Mouse (Mus musculus) splenic B cell, adult 2 months (primary cell): ENCODE data around the gene Best1.

Source experiments
- DNase-seq: peaks from one replicate; pipeline ENCODE4 v3.0.0-alpha.2; 2011; ENCODE audit warnings: low read depth, low spot score
- H3K27me3 ChIP-seq: 2 replicates; pipeline ENCODE4 v1.6.1; 2012; ENCODE audit warnings: mild to moderate bottlenecking, low read length, moderate library complexity, mixed read lengths; ENCODE audit not compliant: control insufficient read depth, poor library complexity, insufficient read depth, severe bottlenecking
- H3K36me3 ChIP-seq: 2 replicates; pipeline ENCODE4 v1.6.1; 2012; ENCODE audit warnings: mild to moderate bottlenecking, low read length, moderate library complexity, mixed read lengths; ENCODE audit not compliant: control insufficient read depth, poor library complexity, insufficient read depth, severe bottlenecking

Best1 gene

DNA sequence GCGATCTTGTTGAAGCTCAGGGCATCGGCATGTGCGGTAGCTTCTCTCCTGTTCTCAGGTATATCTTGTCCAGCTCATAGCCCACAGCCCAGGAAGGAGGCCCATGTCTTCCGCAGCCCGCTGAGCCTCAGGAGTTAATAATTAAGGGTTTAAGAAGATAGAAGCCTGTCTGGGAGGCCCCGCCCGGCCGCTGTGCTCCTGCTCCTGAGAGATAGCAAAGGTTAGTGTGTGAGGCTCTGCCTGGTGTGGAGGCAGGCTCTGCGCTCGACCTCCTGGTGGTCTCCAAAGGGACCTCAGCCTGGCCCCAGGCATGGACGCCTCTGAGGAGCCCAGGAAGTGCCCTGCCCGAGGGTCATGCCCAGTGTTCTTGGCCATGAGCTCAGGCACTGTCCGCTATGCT lies 13.4 kb upstream of the Best1 start:
- DNase-seq = no peak
- no peaks in the 10 kb centered on the region for H3K36me3 ChIP-seq
- no peaks in the 10 kb centered on the region for H3K27me3 ChIP-seq

GRCm38 (mm10) chr19:10013913-10014312 lies 12.5 kb upstream of the Best1 start:
- H3K27me3 ChIP-seq = no peaks in the 10 kb centered on the region
- DNase-seq = no peak
- H3K36me3 ChIP-seq = no peaks in the 10 kb centered on the region

GRCm38 (mm10) chr19:10013348-10013747 lies 11.9 kb upstream of the Best1 start:
- Histone ChIP-seq H3K27me3 (no peaks in the 10 kb centered on the region), H3K36me3 (no peaks in the 10 kb centered on the region)
- no peak for DNase-seq

- DNase-seq = no peak
- Histone ChIP-seq H3K27me3 (no peaks in the 10 kb centered on the region), H3K36me3 (no peaks in the 10 kb centered on the region)
These were observed 11.4 kb upstream of the Best1 start for GRCm38 (mm10) chr19:10012827-10013278.

- DNase-seq = no peak
- Histone ChIP-seq H3K27me3 (no peaks in the 10 kb centered on the region), H3K36me3 (no peaks in the 10 kb centered on the region)
These were observed 10.0 kb upstream of the Best1 start for GRCm38 (mm10) chr19:10011408-10011807.

DNA sequence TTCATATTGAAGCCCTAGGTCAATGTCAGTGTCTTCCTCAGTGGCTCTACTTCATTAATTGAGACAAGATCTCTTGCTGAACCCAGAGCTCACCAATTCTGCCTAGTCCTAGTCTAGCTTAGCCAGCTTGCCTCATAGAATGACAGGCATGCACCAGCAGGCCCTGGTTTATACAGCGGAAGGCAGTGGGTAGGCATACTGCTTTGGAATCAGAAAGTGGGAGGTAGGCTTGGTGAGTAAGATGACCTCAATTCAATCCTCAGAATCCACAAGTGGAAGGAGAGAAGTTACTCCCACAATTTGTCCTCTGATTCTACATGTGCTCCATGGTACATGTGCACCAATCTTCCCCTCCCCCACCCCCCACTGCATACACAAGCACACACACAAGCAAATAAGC lies 2.3 kb upstream of the Best1 start:
- DNase-seq = no peak
- no peaks in the 10 kb centered on the region for H3K27me3 ChIP-seq
- H3K36me3 ChIP-seq = no peaks in the 10 kb centered on the region

GRCm38 (mm10) chr19:10000330-10000729 lies 1.1 kb downstream of the Best1 start:
- no peaks in the 10 kb centered on the region for H3K27me3 ChIP-seq
- DNase-seq = peak; percentile 70
- H3K36me3 ChIP-seq = no peaks in the 10 kb centered on the region

DNA sequence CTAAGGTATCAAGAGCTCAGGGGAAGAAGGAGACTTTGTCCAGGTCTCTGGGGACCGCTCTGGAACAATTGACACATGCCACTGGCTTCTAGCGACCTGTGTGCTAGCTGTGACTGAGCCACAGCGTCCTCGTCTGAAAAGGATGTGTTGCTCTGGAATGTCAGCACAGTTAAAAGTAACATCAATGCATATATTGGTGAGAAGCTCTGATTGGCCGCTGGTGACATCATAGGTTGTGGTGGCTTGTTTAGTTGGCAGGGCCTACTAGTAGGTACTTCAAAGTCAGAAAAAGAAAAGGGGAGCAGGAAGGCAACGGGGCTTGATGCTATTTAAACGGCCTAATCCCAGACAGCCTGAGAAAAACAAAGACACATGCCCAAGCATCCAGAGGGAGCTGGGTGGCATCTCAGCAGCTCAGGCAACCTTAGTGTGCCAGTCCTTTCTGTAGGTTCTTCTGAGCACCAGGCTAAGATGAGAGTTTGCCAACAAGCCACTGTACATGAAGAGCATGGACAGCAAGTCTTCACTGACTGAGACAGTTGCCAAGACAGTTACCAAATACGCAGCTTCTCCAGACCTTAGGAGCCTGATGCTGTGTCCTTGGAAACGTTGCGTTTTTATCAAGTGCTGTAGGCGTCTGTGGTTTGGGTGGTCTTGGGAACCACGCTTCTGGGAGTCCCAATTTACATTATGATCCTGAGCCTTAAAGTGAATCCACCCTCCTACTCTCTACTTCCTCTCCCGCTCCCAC lies 2.5 kb downstream of the Best1 start:
- H3K27me3 ChIP-seq = no peaks in the 10 kb centered on the region
- H3K36me3 ChIP-seq = no peaks in the 10 kb centered on the region
- no peak for DNase-seq

- H3K27me3 ChIP-seq = no peaks in the 10 kb centered on the region
- H3K36me3 ChIP-seq = no peaks in the 10 kb centered on the region
- no peak for DNase-seq
These were observed 3.4 kb downstream of the Best1 start for GRCm38 (mm10) chr19:9998063-9998416.

DNA sequence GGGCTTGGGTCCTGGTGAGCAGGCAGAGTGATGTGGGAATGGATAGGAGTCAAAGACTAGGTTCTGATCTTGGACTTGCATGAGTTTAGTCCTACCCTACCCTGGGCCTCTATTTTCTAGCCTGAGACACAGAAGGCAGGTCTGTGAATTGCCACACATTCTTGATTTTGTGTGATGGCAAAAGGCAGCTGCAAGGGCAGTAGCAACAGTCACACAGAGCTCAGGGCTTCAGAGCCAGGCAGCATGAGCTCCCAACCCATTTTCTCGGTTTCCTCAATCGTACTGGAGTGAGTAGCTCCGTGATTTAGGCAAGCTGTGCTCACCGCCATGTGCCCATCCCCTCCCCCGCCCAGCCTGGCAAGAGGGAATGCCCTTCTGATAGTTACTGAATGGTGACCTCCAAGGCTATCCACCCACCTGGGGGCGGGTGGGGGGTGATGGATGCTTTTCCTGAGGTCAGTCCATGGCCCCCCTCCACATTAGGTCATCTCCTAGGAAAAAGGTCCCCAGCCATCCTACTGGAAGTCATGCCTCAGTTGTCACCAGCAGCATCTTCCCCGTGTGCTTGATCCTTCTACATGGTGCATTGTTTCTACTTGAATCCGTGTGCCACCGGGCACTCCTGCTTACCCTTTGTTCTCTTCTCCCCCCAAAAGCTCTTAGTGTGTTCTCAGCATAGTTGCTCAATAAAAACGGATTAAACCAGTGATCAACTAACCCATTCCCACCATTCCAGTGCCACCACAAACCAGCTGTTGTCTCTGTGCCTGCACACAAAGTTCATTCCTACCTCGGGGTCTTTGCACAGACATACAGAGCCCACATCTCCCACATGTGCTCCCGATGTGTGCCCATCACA lies 4.0 kb downstream of the Best1 start:
- H3K27me3 ChIP-seq = no peaks in the 10 kb centered on the region
- no peak for DNase-seq
- no peaks in the 10 kb centered on the region for H3K36me3 ChIP-seq

DNA sequence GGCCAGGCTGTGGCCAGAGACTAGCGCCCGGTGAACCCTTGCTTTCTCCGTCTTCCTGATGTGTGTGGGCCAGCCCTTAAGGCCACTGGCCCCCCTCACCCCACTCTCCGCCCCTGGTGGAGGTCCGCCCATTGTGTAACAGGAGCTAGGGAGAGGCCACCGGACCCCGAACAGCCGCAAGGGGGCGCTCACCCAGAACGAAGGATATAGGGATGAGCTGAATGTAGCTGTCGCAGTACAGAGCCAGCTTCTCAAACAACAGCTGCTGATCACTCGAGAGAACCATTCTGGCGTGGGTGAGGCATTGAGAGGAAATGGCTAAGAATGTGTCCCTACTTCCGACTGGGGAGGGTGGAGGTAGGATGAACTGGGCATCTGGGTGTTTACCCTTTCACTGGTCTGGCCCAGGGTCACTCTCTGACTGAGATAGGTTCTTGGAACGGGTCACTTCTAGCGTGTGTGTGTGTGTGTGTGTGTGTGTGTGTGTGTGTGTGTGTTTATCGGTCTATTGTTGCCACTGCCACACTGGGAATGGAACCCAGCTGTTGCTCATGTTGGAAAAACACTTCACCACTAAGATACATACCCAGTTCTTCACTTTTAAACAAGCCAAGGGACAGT lies 8.3 kb downstream of the Best1 start:
- no peaks in the 10 kb centered on the region for H3K27me3 ChIP-seq
- H3K36me3 ChIP-seq = no peaks in the 10 kb centered on the region
- peak; percentile 85 for DNase-seq

GRCm38 (mm10) chr19:9992011-9992958 lies 9.1 kb downstream of the Best1 start:
- peak; percentile 32 for DNase-seq
- H3K27me3 ChIP-seq = no peaks in the 10 kb centered on the region
- no peaks in the 10 kb centered on the region for H3K36me3 ChIP-seq

- H3K27me3 ChIP-seq = no peaks in the 10 kb centered on the region
- peak; percentile 89 for DNase-seq
- no peaks in the 10 kb centered on the region for H3K36me3 ChIP-seq
These were observed 10.1 kb downstream of the Best1 start for GRCm38 (mm10) chr19:9991304-9991703.

DNA sequence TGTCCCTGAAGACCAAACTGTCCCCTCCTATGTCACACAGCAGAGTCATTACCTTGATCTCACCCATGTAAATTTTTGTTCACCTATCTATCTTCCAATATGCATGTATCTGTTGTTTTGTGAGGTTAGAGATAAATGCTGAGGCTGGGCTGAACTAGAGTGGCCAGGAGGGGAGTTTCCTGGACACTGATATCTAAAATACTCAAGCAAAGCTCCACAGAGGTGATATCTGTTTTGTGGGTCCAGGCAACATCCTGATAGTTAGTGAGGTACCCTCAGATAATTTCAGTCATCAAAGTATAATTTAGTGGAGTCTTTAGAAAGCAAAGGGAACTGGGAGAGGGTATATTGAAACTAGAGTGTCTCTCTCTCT lies 11.6 kb downstream of the Best1 start:
- peaks cover 5% of the 10 kb centered on the region; the same call in 1 of the 2 replicates for H3K36me3 ChIP-seq
- DNase-seq = no peak
- no peaks in the 10 kb centered on the region for H3K27me3 ChIP-seq
